Mouse (Mus musculus) C2C12 (cell line): Measurements from ENCODE around the gene Sept8.

Experiments
- CTCF ChIP-seq: IDR thresholded peaks from one replicate; pipeline ENCODE4 v1.5.1; 2011; ENCODE audit not compliant: control insufficient read depth, insufficient read depth, insufficient read length
- MAX ChIP-seq: IDR thresholded peaks from one replicate; pipeline ENCODE4 v1.6.1; 2011; ENCODE audit warnings: mild to moderate bottlenecking, control low read depth
- MYOD1 ChIP-seq: IDR thresholded peaks from one replicate; pipeline ENCODE4 v1.6.1; 2011; ENCODE audit warnings: low read depth; ENCODE audit not compliant: control insufficient read depth, insufficient read length
- MYOG ChIP-seq: IDR thresholded peaks from one replicate; pipeline ENCODE4 v1.6.1; 2011; ENCODE audit not compliant: control insufficient read depth, insufficient read length; ENCODE audit errors: extremely low read depth

- TF ChIP-seq CTCF (no peak), MYOD1 (no peak), MAX (no peak), MYOG (no peak)
Observed at GRCm38 (mm10) chr11:53481088-53481730, 37.8 kb upstream of the Sept8 start.
